Mouse (Mus musculus): ENCODE data around the gene Zfp638.

Zfp638 gene

DNA sequence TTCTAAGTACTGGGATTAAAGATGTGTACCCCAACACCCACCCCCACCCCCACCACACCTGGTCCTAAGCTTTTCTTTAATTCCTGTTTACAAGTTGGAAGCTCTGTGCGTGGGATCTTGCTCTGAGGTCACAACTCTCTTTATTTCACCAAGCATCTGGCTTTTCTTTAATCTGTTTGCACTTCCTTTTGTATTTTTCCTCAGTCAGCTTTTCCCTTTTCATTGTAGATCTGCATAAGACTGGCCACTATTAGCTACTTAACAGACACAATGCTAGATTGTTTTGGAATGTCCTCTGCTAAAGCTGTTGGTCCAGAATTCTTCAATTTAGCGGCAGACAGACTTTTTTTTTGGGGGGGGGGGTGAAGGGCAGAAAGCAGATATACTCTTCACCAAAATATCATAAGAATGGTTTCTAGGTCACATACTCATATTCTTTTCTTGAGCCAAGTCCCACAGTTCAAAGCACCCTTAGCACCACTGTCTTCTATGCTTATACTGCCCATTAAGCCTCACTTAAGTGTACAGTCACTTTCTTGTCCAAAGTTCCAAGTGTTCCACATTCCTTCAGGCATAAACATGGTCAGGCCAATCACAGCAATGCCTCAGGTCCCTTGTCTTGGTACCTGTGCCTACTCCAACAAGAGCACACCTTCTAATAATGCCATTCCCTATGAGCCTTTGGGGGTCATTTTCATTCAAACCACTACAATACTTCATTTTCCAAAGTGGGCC is 23.5 kb downstream of the Zfp638 start:
- no peak for DNase-seq (ENCODE audit: low read depth)

DNA sequence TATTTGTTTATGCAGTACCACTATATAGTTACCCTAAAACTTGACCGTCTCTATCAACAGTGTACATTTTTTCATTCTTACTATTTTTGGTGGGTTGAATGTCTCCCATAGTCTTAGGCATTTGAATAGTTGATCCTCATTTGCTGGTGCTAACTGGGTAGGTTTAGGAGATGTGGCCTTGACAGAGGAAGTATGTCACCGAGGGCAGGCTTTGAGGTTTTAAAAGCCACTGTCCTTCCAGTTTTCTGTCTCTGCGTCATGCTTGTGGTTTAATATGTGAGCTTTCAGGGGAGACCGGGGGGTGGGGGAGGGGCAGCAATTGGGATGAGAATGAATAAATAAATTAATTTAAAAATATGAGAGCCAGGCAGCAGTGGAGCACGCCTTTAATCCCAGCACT is 24.3 kb downstream of the Zfp638 start:
- no peak for DNase-seq (ENCODE audit: low read depth)

- no peak for DNase-seq (ENCODE audit: low read depth)
These were observed 24.8 kb downstream of the Zfp638 start for GRCm38 (mm10) chr6:83891687-83892086.

GRCm38 (mm10) chr6:83893086-83893485 is 26.2 kb downstream of the Zfp638 start:
- no peak for DNase-seq (ENCODE audit: low read depth)

DNA sequence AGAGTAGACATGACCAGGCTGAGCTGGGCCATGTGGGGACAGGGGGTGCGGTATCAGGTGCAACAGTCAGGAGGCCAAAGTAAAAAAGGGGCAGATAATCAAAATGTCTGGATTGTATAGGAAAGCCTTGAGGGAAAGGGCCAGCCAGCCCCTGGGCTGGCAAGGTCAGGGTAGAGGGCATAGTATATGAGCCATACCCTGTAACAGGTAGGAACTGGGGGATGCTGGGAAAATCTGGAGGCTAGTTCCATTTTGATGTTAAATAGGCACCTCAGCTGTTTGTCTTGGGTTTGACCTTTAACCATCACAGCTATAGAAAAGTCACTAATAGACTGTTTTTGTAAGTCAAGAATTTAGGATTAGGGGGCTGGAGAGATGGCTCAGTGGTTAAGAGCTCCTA is 26.7 kb downstream of the Zfp638 start:
- no peak for DNase-seq (ENCODE audit: low read depth)

DNA sequence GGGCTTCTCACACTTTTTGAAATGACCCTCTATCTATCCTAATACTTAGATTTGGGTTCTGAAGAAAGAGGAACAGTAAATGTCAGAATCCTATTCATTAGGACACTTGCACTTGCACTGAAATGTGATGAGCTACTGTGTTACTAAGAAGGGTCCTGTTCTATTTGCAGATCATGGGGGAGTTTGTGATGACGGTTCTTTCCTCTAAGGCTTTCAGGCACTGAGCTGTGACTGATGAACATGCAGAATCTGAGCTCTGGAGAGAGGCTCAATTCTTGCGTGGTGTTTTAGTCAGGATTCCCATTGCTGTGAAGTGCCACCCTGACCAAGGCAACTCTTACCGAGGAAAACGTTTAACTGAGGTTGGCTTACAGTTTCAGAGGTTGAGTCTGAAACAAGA is 32.2 kb downstream of the Zfp638 start:
- DNase-seq (ENCODE audit: low read depth), result no peak

- no peak for DNase-seq (ENCODE audit: low read depth)
These were observed 38.4 kb downstream of the Zfp638 start for GRCm38 (mm10) chr6:83905276-83905675.

DNA sequence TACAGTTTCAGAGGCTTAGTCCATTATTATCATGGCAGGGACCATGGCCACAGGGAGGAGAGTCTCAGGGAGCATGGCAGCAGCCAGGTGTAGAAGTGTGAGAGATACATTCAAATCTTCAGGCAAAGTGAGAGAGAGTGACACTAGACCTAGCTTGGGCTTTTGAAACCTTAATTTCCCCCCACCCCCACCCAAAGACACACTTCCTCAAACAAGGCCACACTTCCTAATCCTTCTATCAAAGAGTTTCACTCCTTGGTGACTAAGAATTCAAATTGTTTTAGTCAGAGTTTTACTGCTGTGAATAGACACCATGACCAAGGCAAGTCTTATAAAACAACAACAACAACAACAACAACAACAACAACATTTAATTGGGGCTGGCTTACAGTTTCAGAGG is 39.8 kb downstream of the Zfp638 start:
- no peak for DNase-seq (ENCODE audit: low read depth)

DNA sequence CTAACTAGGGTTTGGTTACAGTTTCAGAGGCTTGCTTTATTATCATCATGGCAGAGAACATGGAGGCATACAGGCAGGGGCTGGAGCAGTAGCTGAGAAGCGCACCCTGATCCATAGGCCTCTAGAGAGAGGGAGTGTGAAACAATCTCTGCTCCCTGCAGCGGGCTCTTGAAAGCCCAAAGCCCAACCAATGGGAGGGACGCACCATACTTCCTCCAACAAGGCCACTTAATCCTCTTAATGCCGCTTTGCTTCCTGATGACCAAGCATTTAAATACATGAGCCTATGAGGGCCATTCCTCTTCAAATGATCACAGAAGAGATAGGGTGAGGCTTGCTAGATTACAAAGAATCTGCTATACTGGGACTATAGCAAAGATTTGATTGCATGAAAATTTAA is 41.5 kb downstream of the Zfp638 start:
- no peak for DNase-seq (ENCODE audit: low read depth)

- no peak for DNase-seq (ENCODE audit: low read depth)
These were observed 46.8 kb downstream of the Zfp638 start for GRCm38 (mm10) chr6:83913710-83914109.

GRCm38 (mm10) chr6:83914183-83914719 is 47.3 kb downstream of the Zfp638 start:
- peak; percentile 95 for DNase-seq (ENCODE audit: low read depth)

- no peak for DNase-seq (ENCODE audit: low read depth)
These were observed 47.9 kb downstream of the Zfp638 start for GRCm38 (mm10) chr6:83914720-83915271.

- DNase-seq (ENCODE audit: low read depth), result peak; percentile 53
These were observed 60.5 kb downstream of the Zfp638 start for GRCm38 (mm10) chr6:83927418-83927817.

DNA sequence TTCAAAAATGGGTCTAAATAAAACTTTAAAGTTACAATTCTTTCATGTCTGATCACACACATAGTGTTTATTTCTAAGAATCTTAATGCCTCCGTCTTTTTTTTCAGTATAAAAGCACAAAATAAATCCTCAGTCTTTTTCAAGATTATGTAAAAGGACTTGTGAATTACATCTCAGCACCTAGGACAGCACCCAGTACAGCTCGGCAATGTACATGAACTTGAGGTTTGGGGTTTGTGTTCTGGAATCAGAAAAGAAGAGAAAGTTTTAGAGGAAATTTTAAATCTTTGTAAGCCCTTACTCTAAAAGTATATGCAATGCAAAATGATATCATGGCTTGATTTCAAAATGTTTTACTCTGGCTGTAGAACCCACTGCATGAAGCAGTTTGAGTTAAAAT is 61.3 kb downstream of the Zfp638 start:
- no peak for DNase-seq (ENCODE audit: low read depth)

DNA sequence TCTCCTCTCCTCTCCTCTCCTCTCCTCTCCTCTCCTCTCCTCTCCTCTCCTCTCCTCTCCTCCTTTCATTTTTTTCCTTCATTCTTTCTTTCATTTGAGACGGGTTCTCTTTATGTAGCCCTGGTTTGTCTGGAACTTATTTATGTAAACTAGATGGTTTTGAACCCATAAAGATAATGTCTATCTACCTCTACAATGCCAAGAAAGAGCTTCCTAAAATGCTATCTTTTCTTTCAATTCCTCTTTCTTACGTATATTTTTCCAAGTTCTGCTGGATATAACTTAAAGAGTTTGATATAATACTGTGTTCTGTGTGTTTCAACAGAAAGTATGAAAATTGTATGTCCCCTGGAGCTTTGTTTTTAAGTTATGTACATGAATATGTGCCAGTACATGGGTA is 72.6 kb downstream of the Zfp638 start:
- DNase-seq (ENCODE audit: low read depth), result no peak

DNA sequence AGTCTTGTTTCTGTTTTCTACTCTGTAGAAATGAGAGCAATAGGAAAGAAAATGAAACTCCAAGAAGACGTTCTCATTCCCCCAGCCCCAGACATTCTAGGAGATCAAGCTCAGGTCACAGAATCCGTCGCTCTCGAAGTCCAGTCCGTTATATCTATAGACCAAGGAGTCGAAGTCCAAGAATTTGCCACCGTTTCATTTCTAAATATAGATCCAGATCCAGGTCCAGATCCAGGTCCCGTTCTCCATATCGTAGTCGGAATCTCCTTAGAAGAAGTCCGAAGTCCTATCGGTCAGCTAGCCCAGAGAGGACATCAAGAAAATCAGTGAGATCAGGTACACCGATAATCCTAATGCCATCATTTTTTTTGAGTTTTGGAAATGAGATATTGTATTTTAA is 75.9 kb downstream of the Zfp638 start:
- no peak for DNase-seq (ENCODE audit: low read depth)

GRCm38 (mm10) chr6:83953603-83954002 is 86.7 kb downstream of the Zfp638 start:
- DNase-seq (ENCODE audit: low read depth), result no peak

GRCm38 (mm10) chr6:83987642-83988041 is 120.7 kb downstream of the Zfp638 start:
- DNase-seq (ENCODE audit: low read depth), result no peak

GRCm38 (mm10) chr6:84002716-84003115 is 135.8 kb downstream of the Zfp638 start:
- DNase-seq (ENCODE audit: low read depth), result no peak

GRCm38 (mm10) chr6:84004295-84004694 is 137.4 kb downstream of the Zfp638 start:
- no peak for DNase-seq (ENCODE audit: low read depth)

- no peak for DNase-seq (ENCODE audit: low read depth)
These were observed 141.7 kb downstream of the Zfp638 start, which contains the start of gene Dysf for GRCm38 (mm10) chr6:84008363-84009171. Dysf (plus strand) TSS chr6:84008590.

- DNase-seq (ENCODE audit: low read depth), result no peak
These were observed 142.4 kb downstream of the Zfp638 start for GRCm38 (mm10) chr6:84009172-84009872.
